Mouse (Mus musculus) heart, embryonic 13.5 days (tissue): ENCODE measurements at regions not wholly inside any gene's neighbourhood (a gene's known extent, or its start where the extent isn't known, plus 50 kb on each side); places are given as distances from the start of the nearest gene placed in this dataset.
A peak's percentile ranks its signal among the peaks of the same experiment; 100 is the strongest.

Source experiments
- ATAC-seq: fragments of 200-750 bp; cut with Nextera tagmentation; 2 replicates; pipeline ENCODE4 v1.8.0; 2017; ENCODE audit warnings: moderate TSS enrichment; ENCODE audit not compliant: insufficient number of reproducible peaks, low FRiP score, low TSS enrichment; ENCODE audit errors: extremely low read depth
- H3K27ac ChIP-seq: fragments of 300-500 bp; sonication (generic); replicated peaks from 2 replicates; pipeline ENCODE4 v1.5.1; 2015; ENCODE audit warnings: moderate library complexity, mild to moderate bottlenecking, inconsistent platforms
- H3K27me3 ChIP-seq: fragments of 300-500 bp; sonication (generic); replicated peaks from 2 replicates; pipeline ENCODE4 v1.6.1; 2015; ENCODE audit warnings: mild to moderate bottlenecking, inconsistent platforms
- H3K36me3 ChIP-seq: fragments of 300-500 bp; sonication (generic); 2 replicates; pipeline ENCODE4 v1.6.1; 2015; ENCODE audit warnings: mild to moderate bottlenecking, inconsistent platforms
- H3K4me1 ChIP-seq: fragments of 300-500 bp; sonication (generic); 2 replicates; pipeline ENCODE4 v1.6.1; 2015; ENCODE audit warnings: inconsistent platforms
- H3K4me2 ChIP-seq: fragments of 300-500 bp; sonication (generic); 2 replicates; pipeline ENCODE4 v1.6.1; 2015; ENCODE audit warnings: inconsistent platforms, mild to moderate bottlenecking, moderate library complexity
- H3K4me3 ChIP-seq: fragments of 300-500 bp; sonication (generic); 2 replicates; pipeline ENCODE4 v1.5.1; 2015; ENCODE audit warnings: moderate library complexity, mild to moderate bottlenecking, inconsistent platforms
- H3K9ac ChIP-seq: fragments of 300-500 bp; sonication (generic); 2 replicates; pipeline ENCODE4 v1.6.1; 2015; ENCODE audit warnings: inconsistent platforms, mild to moderate bottlenecking, moderate library complexity
- H3K9me3 ChIP-seq: fragments of 300-500 bp; sonication (generic); 2 replicates; pipeline ENCODE4 v1.6.1; 2016; ENCODE audit warnings: inconsistent platforms
- WGBS: fragments of 180-500 bp; shearing (Covaris S2); methylation state at CpG from one replicate; pipeline ENCODE4 v1.1.7; 2015; ENCODE audit warnings: mixed read lengths; 5-methylcytosine and 5-hydroxymethylcytosine counted together

DNA sequence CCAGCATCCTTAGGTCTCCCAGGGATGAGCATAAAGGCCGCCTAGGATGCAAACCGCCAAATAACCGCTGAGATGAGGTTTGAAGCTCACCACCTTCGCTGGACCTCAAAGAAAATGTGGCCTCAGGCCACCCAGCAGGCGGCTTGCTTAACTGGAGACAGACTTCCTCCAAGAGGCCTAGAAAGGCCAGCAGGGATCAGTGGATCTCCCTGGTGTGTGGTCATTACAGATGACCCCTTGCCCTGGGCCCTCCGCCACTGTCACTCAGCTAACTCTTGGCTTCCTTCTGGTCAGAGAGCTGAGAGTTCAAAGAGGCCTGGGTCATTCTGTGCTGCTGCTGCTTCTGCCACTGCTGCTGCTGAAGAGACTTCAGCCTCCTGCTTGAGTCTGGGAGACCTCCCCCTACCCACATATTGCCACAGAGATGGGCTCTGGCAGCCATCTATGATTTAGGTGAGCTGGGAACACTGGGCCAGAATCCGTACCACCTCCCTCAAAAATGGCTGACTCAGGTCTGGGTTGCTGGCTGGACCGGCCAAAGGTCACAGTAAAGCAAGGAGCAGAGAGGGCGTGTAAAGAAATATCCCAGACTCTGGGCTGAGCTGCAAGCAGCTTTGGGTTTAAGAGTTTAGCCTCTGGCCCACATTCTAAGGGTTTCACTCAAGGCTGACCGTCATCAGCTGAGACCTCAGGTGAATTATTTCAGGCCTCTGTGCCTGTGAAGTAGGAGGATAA, 130.0 kb upstream of the 1600014C23Rik start:
- H3K9ac ChIP-seq: peak overlapping the region; percentile 54
- H3K27ac ChIP-seq: no peak overlapping the region
- H3K4me1 ChIP-seq: peaks cover 38% of the 10 kb centered on the region
- no peak for ATAC-seq
- no peak overlapping the region for H3K4me2 ChIP-seq
- peaks cover 2% of the 10 kb centered on the region for H3K9me3 ChIP-seq
- no peak overlapping the region for H3K4me3 ChIP-seq
- 67% methylated on average over 10 of the region's 10 CpGs for WGBS
- peaks cover 38% of the 10 kb centered on the region for H3K27me3 ChIP-seq
- no peaks in the 10 kb centered on the region for H3K36me3 ChIP-seq

DNA sequence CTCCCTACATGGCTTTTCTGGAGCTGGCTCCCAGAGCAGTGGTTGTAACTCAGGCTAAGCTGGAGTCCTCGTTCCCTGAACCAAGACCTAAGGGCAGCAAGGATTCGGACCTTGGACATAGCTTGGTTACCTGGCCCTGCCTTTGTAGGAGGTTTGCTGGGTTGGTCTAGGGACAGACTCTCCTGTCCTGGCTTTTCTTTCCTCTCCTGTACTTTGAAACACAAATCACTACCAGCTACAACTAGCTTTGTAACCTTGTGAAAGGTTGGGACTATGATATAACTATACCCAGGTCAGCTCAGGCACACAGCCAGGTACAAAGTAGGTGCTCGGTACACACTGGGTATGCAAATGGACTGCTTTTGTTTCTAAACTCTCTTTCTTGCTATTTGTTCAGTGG, 129.4 kb upstream of the 1600014C23Rik start:
- no peaks in the 10 kb centered on the region for H3K36me3 ChIP-seq
- no peak for ATAC-seq
- peaks cover 38% of the 10 kb centered on the region for H3K27me3 ChIP-seq
- no peak overlapping the region for H3K9ac ChIP-seq
- H3K4me3 ChIP-seq: no peak overlapping the region
- H3K27ac ChIP-seq: no peak overlapping the region
- no peak overlapping the region for H3K4me2 ChIP-seq
- peaks cover 36% of the 10 kb centered on the region for H3K4me1 ChIP-seq
- peaks cover 7% of the 10 kb centered on the region for H3K9me3 ChIP-seq
- 79% methylated on average over 3 of the region's 3 CpGs for WGBS

DNA sequence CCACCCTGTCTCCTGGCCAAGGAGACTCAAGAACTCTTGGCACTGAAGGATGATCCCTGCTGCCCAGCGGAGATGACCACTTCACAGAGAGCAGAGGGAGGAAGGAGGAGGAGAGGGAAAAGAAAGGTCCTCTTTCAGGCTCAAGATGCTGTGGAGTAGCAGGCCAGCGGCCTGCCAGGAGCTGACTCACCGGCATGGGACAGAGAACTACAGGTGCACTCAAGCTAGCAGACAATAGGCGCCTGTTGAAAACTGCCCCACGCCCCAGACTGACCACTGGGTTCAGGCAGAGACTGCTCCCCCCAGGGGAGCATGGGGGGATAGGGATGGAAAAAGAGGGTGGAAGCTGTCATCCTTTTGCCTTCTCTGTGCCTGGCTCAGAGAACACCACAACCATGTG, 125.8 kb upstream of the 1600014C23Rik start:
- WGBS: 88% methylated on average over 5 of the region's 5 CpGs

DNA sequence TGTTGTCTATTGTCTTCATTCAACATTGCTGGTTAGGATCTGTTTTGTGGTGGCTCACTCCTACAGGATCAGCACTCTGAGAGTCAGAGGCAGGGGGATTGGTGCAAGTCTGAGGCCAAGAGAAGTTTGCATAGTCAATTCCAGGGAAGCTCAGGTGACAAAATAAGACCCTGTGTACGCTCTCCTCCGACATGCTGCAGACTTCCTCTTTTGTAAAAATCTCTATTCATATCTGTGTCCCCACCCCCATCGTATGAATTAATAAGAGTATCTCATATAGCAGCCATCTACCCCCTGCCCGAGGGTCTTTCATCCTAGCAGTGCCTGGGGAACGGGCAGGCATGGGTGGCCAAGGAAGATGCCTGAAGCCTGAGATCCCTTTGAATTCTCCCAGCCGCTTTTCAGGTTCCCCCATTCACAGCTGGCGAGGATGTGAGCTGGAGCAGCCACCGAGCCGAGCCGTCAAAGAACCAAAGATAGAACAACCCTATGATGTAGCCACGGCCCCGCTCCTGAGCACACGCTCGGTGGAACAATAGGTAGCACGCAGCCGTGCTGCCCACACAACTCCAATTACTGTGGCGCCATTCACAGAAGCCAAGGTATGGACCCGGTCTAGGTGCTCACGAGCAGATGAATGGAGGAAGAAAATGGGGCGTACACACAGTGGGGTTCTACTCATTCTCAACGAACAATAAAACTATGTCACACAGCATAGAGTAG, 120.4 kb upstream of the 1600014C23Rik start:
- H3K9ac ChIP-seq: no peak overlapping the region
- H3K36me3 ChIP-seq: no peaks in the 10 kb centered on the region
- H3K27ac ChIP-seq: no peak overlapping the region
- no peak for ATAC-seq
- H3K27me3 ChIP-seq: peaks cover 37% of the 10 kb centered on the region
- no peak overlapping the region for H3K4me3 ChIP-seq
- H3K4me2 ChIP-seq: no peak overlapping the region
- WGBS: 74% methylated on average over 21 of the region's 21 CpGs
- H3K4me1 ChIP-seq: no peaks in the 10 kb centered on the region
- H3K9me3 ChIP-seq: peaks cover 7% of the 10 kb centered on the region

More for the DNA sequence above, 125.8 kb upstream of the 1600014C23Rik start:
- H3K4me1 ChIP-seq: peaks cover 5% of the 10 kb centered on the region
- H3K27ac ChIP-seq: no peak overlapping the region
- peaks cover 27% of the 10 kb centered on the region for H3K27me3 ChIP-seq
- peaks cover 7% of the 10 kb centered on the region for H3K9me3 ChIP-seq
- no peak overlapping the region for H3K9ac ChIP-seq
- H3K4me3 ChIP-seq: no peak overlapping the region
- no peak overlapping the region for H3K4me2 ChIP-seq
- no peak for ATAC-seq
- no peaks in the 10 kb centered on the region for H3K36me3 ChIP-seq

DNA sequence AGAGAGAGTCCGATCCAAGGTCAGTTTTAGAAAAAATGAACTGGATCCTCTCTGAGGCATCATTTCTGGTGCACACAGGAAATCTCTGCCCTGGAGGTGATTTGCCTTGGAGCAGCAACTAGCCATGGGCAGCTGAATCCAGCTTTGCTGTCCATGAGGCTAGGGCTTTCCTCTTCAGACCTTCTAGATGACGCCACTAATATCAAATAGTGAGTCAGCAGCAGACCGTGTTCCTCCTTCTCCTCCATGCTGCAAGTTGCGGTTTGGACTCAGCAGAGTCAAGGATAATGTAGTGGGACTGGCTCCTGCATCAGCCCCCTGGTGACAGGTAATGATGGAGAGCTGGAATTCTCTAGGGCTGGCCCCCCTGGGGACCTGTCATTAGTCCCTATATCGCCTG, 118.8 kb upstream of the 1600014C23Rik start:
- Histone ChIP-seq H3K4me2 (no peak overlapping the region), H3K36me3 (no peaks in the 10 kb centered on the region), H3K27me3 (peaks cover 42% of the 10 kb centered on the region), H3K27ac (no peak overlapping the region), H3K9ac (no peak overlapping the region), H3K4me1 (peaks cover 12% of the 10 kb centered on the region), H3K9me3 (no peaks in the 10 kb centered on the region), H3K4me3 (no peak overlapping the region)
- no peak for ATAC-seq
- WGBS: 33% methylated on average over 5 of the region's 5 CpGs

DNA sequence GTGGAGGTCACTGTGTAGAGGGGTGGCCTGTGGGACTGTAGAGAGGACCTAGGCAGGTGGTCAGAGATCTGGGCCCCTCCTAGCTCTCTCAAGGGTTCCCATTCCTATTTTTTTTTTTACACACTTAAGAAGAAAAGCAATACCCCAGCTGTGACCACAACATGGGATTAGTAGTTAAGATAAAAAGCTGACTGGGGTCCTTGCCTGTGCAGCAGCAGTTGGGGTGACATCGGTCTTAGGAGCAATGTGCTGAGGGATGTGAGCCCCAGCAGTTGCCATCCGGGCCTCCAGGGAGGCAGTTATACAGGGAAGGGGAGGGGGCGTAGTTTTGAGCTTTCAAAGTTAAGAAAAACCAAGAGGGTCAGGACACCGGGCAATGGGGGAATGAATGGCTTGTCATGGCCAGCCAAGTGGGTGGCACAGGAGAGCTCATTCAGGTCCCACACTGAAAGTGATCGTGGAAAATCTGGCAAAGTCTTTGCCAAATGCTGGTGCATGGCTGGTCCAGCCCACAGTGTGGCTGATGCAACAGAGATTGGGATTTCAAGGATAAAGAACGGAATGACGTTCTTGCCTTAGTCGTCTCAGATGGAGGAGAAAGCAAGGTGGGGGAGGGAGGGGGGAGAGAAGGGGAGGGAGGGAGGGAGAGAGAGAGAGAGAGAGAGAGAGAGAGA, 118.2 kb upstream of the 1600014C23Rik start:
- Histone ChIP-seq H3K4me1 (peaks cover 12% of the 10 kb centered on the region), H3K4me2 (no peak overlapping the region), H3K27ac (no peak overlapping the region), H3K9ac (no peak overlapping the region), H3K36me3 (no peaks in the 10 kb centered on the region), H3K9me3 (no peaks in the 10 kb centered on the region), H3K4me3 (no peak overlapping the region), H3K27me3 (peaks cover 42% of the 10 kb centered on the region)
- no peak for ATAC-seq
- 54% methylated on average over 8 of the region's 8 CpGs for WGBS

DNA sequence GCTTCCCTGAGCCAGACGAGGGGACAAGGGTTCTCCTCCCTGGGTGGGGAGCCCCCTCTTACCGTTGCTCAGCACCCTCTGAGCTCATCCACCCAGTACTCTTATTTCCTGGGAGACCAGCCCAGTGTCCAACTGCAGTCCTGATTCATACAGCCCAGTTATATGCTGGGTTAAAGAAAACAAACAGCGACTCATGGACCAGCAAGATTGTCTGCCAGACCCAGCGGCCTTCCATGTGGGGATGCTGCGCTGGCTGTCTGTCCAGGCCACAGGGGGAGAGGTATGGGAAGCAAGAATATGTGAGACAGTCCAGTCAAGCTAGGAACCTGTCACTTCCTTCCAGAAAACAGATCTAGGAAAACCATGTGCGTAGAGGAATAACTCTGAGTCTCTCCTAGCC, 117.3 kb upstream of the 1600014C23Rik start:
- no peak for ATAC-seq
- H3K9me3 ChIP-seq: no peaks in the 10 kb centered on the region; the same call in 1 of the 2 replicates
- WGBS: 70% methylated on average over 6 of the region's 6 CpGs

DNA sequence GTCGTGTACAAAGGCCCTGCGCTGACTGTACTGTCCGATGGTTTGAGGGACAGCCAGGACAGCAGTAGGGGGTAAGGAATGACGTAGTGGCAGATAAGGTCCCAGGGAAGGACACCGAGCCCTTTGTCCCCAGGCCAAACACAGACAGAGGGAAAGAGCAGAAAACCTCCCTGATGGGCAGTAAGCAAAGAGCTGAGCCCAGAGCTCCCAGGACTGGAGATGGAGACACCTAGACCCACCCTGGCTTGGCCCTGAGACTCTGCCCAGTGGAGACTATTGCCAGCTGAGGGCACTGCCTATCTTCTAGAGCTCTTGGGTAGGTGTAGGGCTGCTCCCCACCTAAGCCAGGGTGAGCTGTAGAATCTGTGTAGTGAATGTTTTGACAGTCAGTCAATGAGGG, 116.5 kb upstream of the 1600014C23Rik start:
- Histone ChIP-seq H3K4me2 (no peak overlapping the region), H3K27ac (no peak overlapping the region), H3K4me3 (no peak overlapping the region), H3K27me3 (peaks cover 42% of the 10 kb centered on the region), H3K9ac (no peak overlapping the region), H3K9me3 (no peaks in the 10 kb centered on the region; the same call in 1 of the 2 replicates), H3K4me1 (peaks cover 12% of the 10 kb centered on the region), H3K36me3 (no peaks in the 10 kb centered on the region)
- WGBS: 39% methylated on average over 5 of the region's 5 CpGs
- no peak for ATAC-seq

More for the DNA sequence above, 117.3 kb upstream of the 1600014C23Rik start:
- H3K9ac ChIP-seq: no peak overlapping the region
- H3K4me3 ChIP-seq: no peak overlapping the region
- H3K27me3 ChIP-seq: peaks cover 42% of the 10 kb centered on the region
- no peaks in the 10 kb centered on the region for H3K36me3 ChIP-seq
- H3K27ac ChIP-seq: no peak overlapping the region
- H3K4me1 ChIP-seq: peaks cover 12% of the 10 kb centered on the region
- H3K4me2 ChIP-seq: no peak overlapping the region

DNA sequence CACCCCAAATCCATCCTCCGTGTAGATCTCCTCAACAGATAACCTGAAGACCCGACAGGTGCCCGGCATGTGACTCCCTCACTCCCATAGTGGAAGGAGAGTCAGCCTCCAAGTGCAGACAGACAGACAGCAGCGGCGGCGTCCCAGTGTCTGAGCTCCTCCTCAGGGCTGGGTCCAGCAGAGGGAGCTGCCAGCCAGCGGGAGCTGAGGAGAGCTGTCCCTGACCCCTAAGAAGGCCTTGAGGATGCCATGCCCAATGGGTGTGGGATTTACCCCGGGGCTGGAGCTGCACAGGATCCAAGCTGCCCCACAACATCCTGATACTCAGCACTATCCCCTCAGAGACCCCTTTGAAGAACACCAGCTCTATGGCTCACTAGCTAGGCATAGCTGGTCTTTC, 115.0 kb upstream of the 1600014C23Rik start:
- Histone ChIP-seq H3K4me1 (peaks cover 12% of the 10 kb centered on the region), H3K36me3 (no peaks in the 10 kb centered on the region), H3K27me3 (peaks cover 36% of the 10 kb centered on the region), H3K9ac (no peak overlapping the region), H3K4me2 (no peak overlapping the region), H3K4me3 (no peak overlapping the region), H3K27ac (no peak overlapping the region), H3K9me3 (no peaks in the 10 kb centered on the region; the same call in 1 of the 2 replicates)
- WGBS: 18% methylated on average over 8 of the region's 8 CpGs
- ATAC-seq: no peak

DNA sequence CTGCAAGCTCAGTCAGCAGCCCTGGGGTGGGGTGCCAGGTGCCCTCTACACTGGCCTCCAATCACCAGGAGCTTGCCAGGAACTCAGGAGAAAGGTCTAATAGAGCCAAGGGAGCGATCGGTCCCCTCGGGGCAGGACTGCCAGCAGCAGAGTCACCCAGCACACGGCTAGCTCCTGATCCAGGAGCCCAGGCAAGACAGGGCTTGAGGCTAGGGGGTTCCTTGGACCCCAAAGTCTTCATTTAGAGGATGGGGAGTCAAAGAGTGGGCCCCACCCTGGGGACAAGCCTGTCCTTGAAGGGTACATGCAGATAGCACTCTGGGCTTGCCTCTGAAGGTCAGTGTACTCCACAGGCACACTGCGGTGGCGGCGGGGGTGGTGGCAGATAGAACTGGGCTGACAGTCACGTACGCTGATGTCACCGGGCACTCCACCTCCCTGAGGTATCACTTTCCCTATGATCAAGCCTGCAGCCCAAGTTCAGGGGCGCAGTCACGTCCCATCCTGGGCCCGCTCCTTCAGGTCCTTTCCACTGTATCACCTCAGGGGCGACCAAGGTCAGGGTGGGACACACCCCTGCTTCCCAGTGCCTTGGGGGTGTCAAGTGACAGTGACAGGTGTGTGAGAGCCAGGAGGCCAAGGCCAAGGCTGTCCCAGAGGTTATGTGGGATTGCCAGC, 114.2 kb upstream of the 1600014C23Rik start:
- Histone ChIP-seq H3K27ac (no peak overlapping the region), H3K4me2 (no peak overlapping the region), H3K9me3 (peaks cover 2% of the 10 kb centered on the region; the same call in 1 of the 2 replicates), H3K9ac (0 out of 2 replicates have a peak overlapping the region, but pooled peaks have one; percentile 44), H3K4me1 (peaks cover 12% of the 10 kb centered on the region), H3K4me3 (no peak overlapping the region), H3K27me3 (peaks cover 29% of the 10 kb centered on the region), H3K36me3 (no peaks in the 10 kb centered on the region)
- whole genome bisulfite sequencing: 70% methylated on average over 14 of the region's 14 CpGs
- ATAC-seq: no peak

DNA sequence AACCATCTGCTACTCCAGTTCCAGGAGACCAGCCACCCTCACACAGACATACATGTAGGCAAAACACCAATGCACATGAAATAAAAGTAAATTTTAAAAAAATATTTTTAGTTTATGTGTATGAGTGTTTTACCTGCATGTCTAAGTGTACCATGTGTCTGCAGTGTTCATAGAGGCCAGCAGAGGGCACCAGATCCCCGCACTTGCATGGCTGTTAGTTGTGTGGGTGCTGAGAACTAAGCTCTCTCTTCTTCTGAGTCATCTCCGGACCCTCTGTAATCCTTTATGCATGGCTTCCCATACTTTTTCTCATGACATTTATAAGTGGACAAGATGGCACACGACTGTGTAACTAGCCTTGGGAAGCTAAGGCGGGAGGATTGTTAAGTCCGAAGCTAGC, 112.2 kb upstream of the 1600014C23Rik start:
- Histone ChIP-seq H3K27me3 (peaks cover 14% of the 10 kb centered on the region), H3K4me3 (no peak overlapping the region), H3K9me3 (peaks cover 5% of the 10 kb centered on the region; the same call in 1 of the 2 replicates), H3K9ac (no peak overlapping the region), H3K4me2 (no peak overlapping the region), H3K4me1 (peaks cover 12% of the 10 kb centered on the region), H3K36me3 (no peaks in the 10 kb centered on the region), H3K27ac (no peak overlapping the region)
- no peak for ATAC-seq
- 79% methylated on average over 5 of the region's 5 CpGs for WGBS
